Mouse (Mus musculus): ENCODE results near the gene Fkbp9. TPM values are rescaled to one million over a fixed set of nuclear protein-coding genes. Genes with fewer than 3 reads are reported as not detected.
"Not testable (repeated sequence)": the region's sequence is repeated elsewhere in the genome, so short reads cannot be mapped to it uniquely, and the experiment has no call there.

Gene Fkbp9
- polyA plus RNA-seq, 1 experiment from 2014 or later: 27.5 TPM

- ATAC-seq: no peak
- H3K9me3 ChIP-seq (ENCODE audit: control insufficient read depth, low read length): no peaks in the 10 kb centered on the region
- no peak overlapping the region for H3K27ac ChIP-seq (ENCODE audit: low read length)
- no peaks in the 10 kb centered on the region for H3K36me3 ChIP-seq (ENCODE audit: control insufficient read depth, insufficient read depth)
- no peaks in the 10 kb centered on the region for H3K27me3 ChIP-seq (replicated peaks; ENCODE audit: control insufficient read depth, insufficient read depth, low read length)
- H3K4me3 ChIP-seq (replicated peaks; ENCODE audit: low read length): no peak overlapping the region
- WGBS: 97% methylated on average over 8 of the region's 8 CpGs
- no peak overlapping the region for H3K9ac ChIP-seq (replicated peaks; ENCODE audit: low read depth, low read length)
- H3K4me1 ChIP-seq (replicated peaks; ENCODE audit: control insufficient read depth, insufficient read depth, low read length): no peaks in the 10 kb centered on the region
- no peak overlapping the region for H3K4me2 ChIP-seq (ENCODE audit: low read length)
Measured at GRCm38 (mm10) chr6:56854803-56855202, 22.9 kb downstream of the Fkbp9 start.

- WGBS: 45% methylated on average over 5 of the region's 5 CpGs
- Histone ChIP-seq H3K36me3 (ENCODE audit: control insufficient read depth, insufficient read depth) (no peaks in the 10 kb centered on the region), H3K4me1 (replicated peaks; ENCODE audit: control insufficient read depth, insufficient read depth, low read length) (no peaks in the 10 kb centered on the region), H3K4me3 (replicated peaks; ENCODE audit: low read length) (no peak overlapping the region), H3K4me2 (ENCODE audit: low read length) (no peak overlapping the region), H3K9ac (replicated peaks; ENCODE audit: low read depth, low read length) (no peak overlapping the region), H3K9me3 (ENCODE audit: control insufficient read depth, low read length) (no peaks in the 10 kb centered on the region), H3K27ac (ENCODE audit: low read length) (no peak overlapping the region), H3K27me3 (replicated peaks; ENCODE audit: control insufficient read depth, insufficient read depth, low read length) (no peaks in the 10 kb centered on the region)
- ATAC-seq: no peak
Measured at GRCm38 (mm10) chr6:56856748-56857147, 24.9 kb downstream of the Fkbp9 start.

DNA sequence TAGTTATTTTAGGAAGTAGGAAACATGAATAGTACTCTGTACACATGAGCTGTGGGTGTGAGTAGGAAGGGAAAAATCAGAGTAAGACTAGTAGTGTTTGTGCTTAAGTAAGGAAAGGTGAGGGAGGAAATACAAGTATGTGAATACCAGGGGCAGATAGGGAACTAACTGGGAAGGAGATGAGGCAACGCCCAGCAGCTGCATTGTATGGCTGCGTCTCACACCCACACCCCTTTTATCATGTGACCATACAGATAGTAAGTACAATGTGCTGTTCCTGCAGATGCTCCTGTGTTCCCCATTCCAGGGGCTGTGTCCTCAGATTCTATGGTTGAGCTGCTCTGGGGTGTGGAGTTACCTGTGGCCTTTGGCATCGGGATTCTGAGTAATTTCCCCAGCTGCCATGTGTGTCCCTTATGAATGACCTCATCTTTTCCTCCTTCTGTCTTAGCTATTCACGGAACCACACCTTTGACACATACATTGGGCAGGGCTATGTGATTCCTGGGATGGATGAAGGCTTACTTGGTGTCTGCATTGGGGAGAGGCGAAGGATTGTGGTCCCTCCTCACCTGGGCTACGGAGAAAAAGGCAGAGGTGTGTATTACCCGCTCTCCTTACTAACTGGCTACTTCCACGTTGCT is 28.5 kb downstream of the Fkbp9 start:
- no peak overlapping the region for H3K27ac ChIP-seq (ENCODE audit: low read length)
- no peaks in the 10 kb centered on the region for H3K27me3 ChIP-seq (replicated peaks; ENCODE audit: control insufficient read depth, insufficient read depth, low read length)
- no peak overlapping the region for H3K4me3 ChIP-seq (replicated peaks; ENCODE audit: low read length)
- 92% methylated on average over 8 of the region's 8 CpGs for WGBS
- H3K4me2 ChIP-seq (ENCODE audit: low read length): no peak overlapping the region
- no peaks in the 10 kb centered on the region for H3K9me3 ChIP-seq (ENCODE audit: control insufficient read depth, low read length)
- ATAC-seq: no peak
- H3K36me3 ChIP-seq (ENCODE audit: control insufficient read depth, insufficient read depth): no peaks in the 10 kb centered on the region
- H3K4me1 ChIP-seq (replicated peaks; ENCODE audit: control insufficient read depth, insufficient read depth, low read length): no peaks in the 10 kb centered on the region
- H3K9ac ChIP-seq (replicated peaks; ENCODE audit: low read depth, low read length): no peak overlapping the region

DNA sequence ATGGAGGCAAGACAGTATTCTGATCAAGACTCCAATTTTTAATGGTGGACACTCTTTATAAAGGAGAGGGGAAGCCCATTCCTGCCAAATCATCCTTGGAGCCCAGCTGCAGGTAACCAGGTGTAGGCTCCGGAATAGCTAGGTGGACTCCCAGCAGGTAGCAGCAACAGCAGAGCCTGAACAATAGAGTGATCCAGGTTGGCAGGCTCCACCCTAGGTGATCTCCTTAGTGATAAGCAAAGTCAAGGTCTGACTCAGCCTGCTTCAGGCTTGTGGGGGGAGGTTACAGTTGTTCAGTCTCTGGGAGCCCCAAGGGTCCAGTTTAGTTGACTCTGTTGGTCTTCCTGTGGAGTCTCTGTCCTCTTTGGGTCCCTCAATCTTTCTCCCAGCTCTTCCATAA is 35.0 kb downstream of the Fkbp9 start:
- not testable (repeated sequence) for H3K4me2 ChIP-seq (ENCODE audit: low read length); H3K4me3 ChIP-seq (replicated peaks; ENCODE audit: low read length); H3K9ac ChIP-seq (replicated peaks; ENCODE audit: low read depth, low read length); H3K4me1 ChIP-seq (replicated peaks; ENCODE audit: control insufficient read depth, insufficient read depth, low read length); H3K9me3 ChIP-seq (ENCODE audit: control insufficient read depth, low read length); H3K27me3 ChIP-seq (replicated peaks; ENCODE audit: control insufficient read depth, insufficient read depth, low read length); H3K36me3 ChIP-seq (ENCODE audit: control insufficient read depth, insufficient read depth); ATAC-seq; H3K27ac ChIP-seq (ENCODE audit: low read length)
- 100% methylated on average over 1 of the region's 1 CpGs for WGBS

- no peak overlapping the region for H3K4me3 ChIP-seq (replicated peaks; ENCODE audit: low read length)
- ATAC-seq: no peak
- H3K4me1 ChIP-seq (replicated peaks; ENCODE audit: control insufficient read depth, insufficient read depth, low read length): no peaks in the 10 kb centered on the region
- H3K36me3 ChIP-seq (ENCODE audit: control insufficient read depth, insufficient read depth): no peaks in the 10 kb centered on the region
- no peak overlapping the region for H3K9ac ChIP-seq (replicated peaks; ENCODE audit: low read depth, low read length)
- no peaks in the 10 kb centered on the region for H3K27me3 ChIP-seq (replicated peaks; ENCODE audit: control insufficient read depth, insufficient read depth, low read length)
- H3K9me3 ChIP-seq (ENCODE audit: control insufficient read depth, low read length): no peaks in the 10 kb centered on the region
- H3K27ac ChIP-seq (ENCODE audit: low read length): no peak overlapping the region
- 85% methylated on average over 8 of the region's 8 CpGs for WGBS
- H3K4me2 ChIP-seq (ENCODE audit: low read length): no peak overlapping the region
Measured at GRCm38 (mm10) chr6:56868565-56868964, 36.7 kb downstream of the Fkbp9 start.

DNA sequence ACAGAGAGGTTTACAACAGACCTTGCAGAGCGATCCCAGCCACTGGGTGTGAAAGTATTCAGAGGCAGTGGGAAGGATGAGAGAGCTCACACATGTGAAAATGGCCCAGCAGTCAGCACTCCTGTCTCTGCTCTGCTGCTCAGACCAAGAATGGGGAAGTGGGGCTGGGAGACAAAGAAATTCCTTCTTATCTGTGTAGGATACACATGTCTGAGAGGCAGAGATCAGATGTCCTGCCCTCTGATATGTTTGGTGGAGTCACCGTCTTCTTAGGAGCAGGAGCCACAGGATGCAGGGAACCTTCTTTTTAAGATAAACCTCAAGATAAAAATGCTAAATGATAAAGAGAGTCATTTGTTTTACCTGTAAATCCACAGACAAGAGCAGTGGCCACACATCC is 38.2 kb downstream of the Fkbp9 start:
- Histone ChIP-seq H3K27ac (ENCODE audit: low read length) (no peak overlapping the region), H3K4me2 (ENCODE audit: low read length) (no peak overlapping the region), H3K36me3 (ENCODE audit: control insufficient read depth, insufficient read depth) (no peaks in the 10 kb centered on the region), H3K27me3 (replicated peaks; ENCODE audit: control insufficient read depth, insufficient read depth, low read length) (no peaks in the 10 kb centered on the region), H3K4me3 (replicated peaks; ENCODE audit: low read length) (no peak overlapping the region), H3K4me1 (replicated peaks; ENCODE audit: control insufficient read depth, insufficient read depth, low read length) (no peaks in the 10 kb centered on the region), H3K9me3 (ENCODE audit: control insufficient read depth, low read length) (no peaks in the 10 kb centered on the region), H3K9ac (replicated peaks; ENCODE audit: low read depth, low read length) (no peak overlapping the region)
- ATAC-seq: no peak
- 100% methylated on average over 2 of the region's 2 CpGs for WGBS

- Histone ChIP-seq H3K4me3 (replicated peaks; ENCODE audit: low read length) (no peak overlapping the region), H3K27ac (ENCODE audit: low read length) (no peak overlapping the region), H3K9me3 (ENCODE audit: control insufficient read depth, low read length) (no peaks in the 10 kb centered on the region), H3K9ac (replicated peaks; ENCODE audit: low read depth, low read length) (no peak overlapping the region), H3K4me2 (ENCODE audit: low read length) (no peak overlapping the region), H3K27me3 (replicated peaks; ENCODE audit: control insufficient read depth, insufficient read depth, low read length) (no peaks in the 10 kb centered on the region), H3K4me1 (replicated peaks; ENCODE audit: control insufficient read depth, insufficient read depth, low read length) (no peaks in the 10 kb centered on the region), H3K36me3 (ENCODE audit: control insufficient read depth, insufficient read depth) (0 out of 2 replicates have a peak, but pooled peaks cover 6% of the 10 kb centered on the region)
- WGBS: 86% methylated on average over 4 of the region's 4 CpGs
- no peak for ATAC-seq
Measured at GRCm38 (mm10) chr6:56876870-56877269, 45.0 kb downstream of the Fkbp9 start.

DNA sequence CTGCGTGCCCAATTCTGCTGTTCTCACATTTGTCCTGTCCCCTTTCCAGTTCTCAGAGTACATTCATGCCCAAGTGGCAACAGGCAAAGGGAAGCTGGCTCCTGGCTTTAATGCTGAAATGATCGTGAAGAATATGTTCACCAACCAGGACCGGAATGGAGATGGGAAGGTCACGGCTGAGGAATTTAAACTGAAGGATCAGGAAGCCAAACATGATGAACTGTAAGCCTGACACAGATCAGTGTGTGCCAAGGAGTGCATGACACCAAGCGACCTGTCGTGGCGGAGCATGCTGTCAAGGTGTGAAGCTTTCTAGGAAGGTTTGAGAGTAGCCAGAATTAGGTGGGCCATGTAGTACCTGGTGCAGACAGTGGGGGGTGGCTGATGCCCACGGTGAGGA is 46.1 kb downstream of the Fkbp9 start:
- Histone ChIP-seq H3K36me3 (ENCODE audit: control insufficient read depth, insufficient read depth) (0 out of 2 replicates have a peak, but pooled peaks cover 6% of the 10 kb centered on the region), H3K4me3 (replicated peaks; ENCODE audit: low read length) (no peak overlapping the region), H3K27me3 (replicated peaks; ENCODE audit: control insufficient read depth, insufficient read depth, low read length) (no peaks in the 10 kb centered on the region), H3K9ac (replicated peaks; ENCODE audit: low read depth, low read length) (no peak overlapping the region), H3K4me1 (replicated peaks; ENCODE audit: control insufficient read depth, insufficient read depth, low read length) (no peaks in the 10 kb centered on the region), H3K27ac (ENCODE audit: low read length) (no peak overlapping the region), H3K4me2 (ENCODE audit: low read length) (no peak overlapping the region), H3K9me3 (ENCODE audit: control insufficient read depth, low read length) (no peaks in the 10 kb centered on the region)
- WGBS: 95% methylated on average over 8 of the region's 8 CpGs
- ATAC-seq: no peak

DNA sequence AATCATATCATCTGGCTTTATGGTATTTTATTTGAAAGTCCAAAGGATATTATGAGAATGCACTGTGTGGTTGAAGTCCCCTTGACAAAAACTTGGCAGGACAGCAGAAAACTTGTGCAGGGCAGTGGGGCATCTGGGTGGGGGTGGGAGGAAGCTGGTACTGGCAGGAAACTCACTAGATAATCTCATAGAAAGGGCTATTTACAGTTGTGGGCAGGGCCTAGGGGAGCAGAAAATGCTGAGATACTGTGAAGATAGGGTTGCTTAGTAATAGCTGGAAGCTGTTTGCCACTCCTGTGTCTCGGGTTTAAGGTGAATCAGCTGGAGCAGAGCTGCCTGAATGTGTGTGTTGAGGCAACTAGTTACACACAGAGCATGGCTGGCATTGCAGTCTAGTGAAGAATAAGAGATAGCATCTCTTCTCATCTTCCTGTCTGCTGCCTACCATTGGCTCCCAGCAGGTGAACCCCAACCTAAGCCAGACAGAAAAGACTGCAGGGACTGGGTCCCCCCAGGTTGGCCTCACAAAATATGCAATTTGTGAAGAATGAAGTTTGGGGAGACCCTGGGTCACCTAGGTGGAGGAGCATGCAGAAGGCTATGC is 47.6 kb downstream of the Fkbp9 start:
- WGBS: 96% methylated on average over 1 of the region's 1 CpGs
- Histone ChIP-seq H3K9ac (replicated peaks; ENCODE audit: low read depth, low read length) (no peak overlapping the region), H3K27me3 (replicated peaks; ENCODE audit: control insufficient read depth, insufficient read depth, low read length) (no peaks in the 10 kb centered on the region), H3K4me2 (ENCODE audit: low read length) (no peak overlapping the region), H3K27ac (ENCODE audit: low read length) (no peak overlapping the region), H3K9me3 (ENCODE audit: control insufficient read depth, low read length) (no peaks in the 10 kb centered on the region), H3K4me1 (replicated peaks; ENCODE audit: control insufficient read depth, insufficient read depth, low read length) (no peaks in the 10 kb centered on the region), H3K36me3 (ENCODE audit: control insufficient read depth, insufficient read depth) (peaks cover 11% of the 10 kb centered on the region; the same call in 1 of the 2 replicates), H3K4me3 (replicated peaks; ENCODE audit: low read length) (no peak overlapping the region)
- ATAC-seq: no peak

All from forebrain, embryonic 16.5 days (tissue).